Mouse (Mus musculus): ENCODE measurements at regions not wholly inside any gene's neighbourhood (a gene's known extent, or its start where the extent isn't known, plus 50 kb on each side); places are given as distances from the start of the nearest gene placed in this dataset.

- TF ChIP-seq POLR2A (IDR thresholded peaks at IDR 0.05; ENCODE audit: insufficient read depth, low read depth, low read length) (no peak), CTCF (IDR thresholded peaks at IDR 0.05; ENCODE audit: insufficient read depth, low read depth, low read length) (no peak)
These were observed 138.8 kb downstream of the Bcat1 start for GRCm38 (mm10) chr6:144937211-144937610.

Measured in olfactory bulb, adult 2 months (tissue).